Mouse (Mus musculus) T-cell, adult 2 months (primary cell): ENCODE data around the gene Rpa1.

Source experiments
- DNase-seq: peaks from one replicate; pipeline ENCODE4 v3.0.0; 2022; ENCODE audit warnings: low spot score

The Rpa1 gene

DNA sequence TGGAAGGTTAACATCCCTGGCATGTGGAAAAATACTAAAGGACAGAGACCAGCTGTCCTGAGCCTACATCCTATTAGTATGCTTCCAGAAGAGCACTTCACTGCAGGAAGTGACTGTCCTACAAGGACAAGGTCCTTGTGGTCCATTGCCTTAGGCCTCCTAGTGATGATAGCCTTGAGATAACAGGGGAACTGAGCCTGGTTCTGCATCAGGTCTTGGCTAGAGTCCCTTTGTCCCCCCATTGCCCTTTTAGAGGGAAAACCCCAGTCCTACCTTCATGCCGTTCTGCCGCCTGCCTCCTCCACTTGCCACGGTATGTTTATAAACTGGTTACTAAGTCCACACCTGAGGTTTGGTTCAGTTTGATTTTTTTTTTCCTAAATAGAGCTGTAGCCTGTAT lies 85.9 kb downstream of the Rpa1 start:
- no peak for DNase-seq

DNA sequence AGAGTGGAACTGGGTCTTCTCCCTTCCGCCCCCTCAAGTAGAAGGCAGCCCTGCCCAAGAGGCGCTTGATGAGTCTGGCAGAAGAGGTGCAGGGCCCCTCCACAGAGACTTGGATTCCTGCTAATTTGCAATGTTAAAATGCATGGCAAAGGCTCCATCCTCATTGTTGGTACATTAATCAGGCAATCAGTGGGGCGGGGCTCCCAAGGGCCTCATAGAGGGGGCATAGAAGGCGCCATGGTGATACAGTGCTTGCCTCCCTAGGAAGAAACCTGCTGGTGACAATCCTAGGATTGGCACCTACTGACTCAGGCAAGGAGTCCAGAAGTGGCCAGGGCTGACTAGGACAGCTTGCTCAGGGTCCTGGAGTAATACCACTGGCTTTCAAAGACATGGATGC lies 86.4 kb downstream of the Rpa1 start:
- DNase-seq, result no peak

DNA sequence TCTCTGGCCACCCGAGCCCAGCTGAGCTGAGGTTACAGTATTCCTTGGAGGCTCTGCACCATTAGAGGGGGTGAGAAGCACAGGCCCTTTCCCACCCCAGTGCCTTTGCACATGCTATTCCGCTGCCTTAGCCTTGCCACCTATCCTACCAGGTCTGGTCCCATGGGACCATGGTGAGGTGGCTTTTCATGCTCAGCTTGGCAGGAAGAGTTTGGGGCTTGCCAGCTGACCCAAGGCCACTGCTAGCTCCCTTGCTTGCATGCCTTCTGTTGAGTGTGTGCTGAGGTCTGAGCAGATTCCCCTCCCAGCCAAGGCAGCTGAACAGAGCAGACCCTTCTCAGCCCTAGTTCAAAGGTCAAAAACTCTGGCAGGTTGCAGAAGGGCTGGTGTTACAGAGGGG lies 87.1 kb downstream of the Rpa1 start:
- DNase-seq, result no peak

DNA sequence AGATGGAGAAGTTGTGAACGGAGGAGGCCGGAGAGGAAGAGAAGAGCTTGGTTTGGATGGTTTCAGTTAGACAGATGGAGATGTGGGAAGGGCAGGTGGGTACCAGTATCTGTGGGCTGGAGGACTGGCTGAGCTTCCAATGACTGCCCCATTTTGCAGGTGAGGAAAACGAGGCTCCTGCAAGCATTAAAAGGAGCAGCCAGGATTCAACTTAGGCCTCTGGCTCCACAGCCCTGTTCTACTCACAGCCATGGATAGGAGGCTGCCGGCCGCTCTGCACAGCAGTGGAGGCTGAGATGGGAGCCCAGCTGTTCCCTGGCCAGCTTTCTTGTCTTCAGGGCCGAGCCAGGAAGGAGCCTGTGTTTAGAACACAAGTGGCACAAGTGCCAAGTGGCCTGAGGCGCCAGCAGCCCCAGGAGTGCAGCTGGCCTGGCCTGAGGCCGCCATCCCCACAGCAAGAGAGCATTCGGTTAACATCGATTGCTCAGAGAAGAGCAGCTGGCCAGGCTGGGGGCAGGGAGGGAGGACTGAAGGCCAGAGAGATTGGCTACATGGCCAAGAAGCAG lies 88.0 kb downstream of the Rpa1 start:
- DNase-seq, result no peak

DNA sequence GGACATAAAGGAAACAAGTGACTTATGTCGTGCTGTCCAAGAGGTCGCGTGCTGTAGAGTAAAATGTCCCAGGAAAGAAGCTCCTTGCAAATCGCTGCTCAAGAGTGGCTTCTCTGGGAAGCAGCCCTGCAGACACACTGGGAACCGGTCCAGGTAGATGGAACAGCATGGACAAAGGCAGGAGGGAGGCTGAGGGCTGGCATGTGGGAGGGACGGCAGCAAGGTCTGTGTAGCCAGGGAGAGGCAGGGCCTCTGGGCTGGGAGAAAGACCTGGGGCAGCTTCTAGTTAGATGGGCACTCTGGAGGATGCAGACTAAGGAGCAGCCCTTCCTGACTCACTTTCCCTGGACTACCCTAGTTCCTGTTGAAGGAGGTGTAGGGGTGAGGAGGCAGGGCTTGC lies 88.7 kb downstream of the Rpa1 start:
- no peak for DNase-seq

DNA sequence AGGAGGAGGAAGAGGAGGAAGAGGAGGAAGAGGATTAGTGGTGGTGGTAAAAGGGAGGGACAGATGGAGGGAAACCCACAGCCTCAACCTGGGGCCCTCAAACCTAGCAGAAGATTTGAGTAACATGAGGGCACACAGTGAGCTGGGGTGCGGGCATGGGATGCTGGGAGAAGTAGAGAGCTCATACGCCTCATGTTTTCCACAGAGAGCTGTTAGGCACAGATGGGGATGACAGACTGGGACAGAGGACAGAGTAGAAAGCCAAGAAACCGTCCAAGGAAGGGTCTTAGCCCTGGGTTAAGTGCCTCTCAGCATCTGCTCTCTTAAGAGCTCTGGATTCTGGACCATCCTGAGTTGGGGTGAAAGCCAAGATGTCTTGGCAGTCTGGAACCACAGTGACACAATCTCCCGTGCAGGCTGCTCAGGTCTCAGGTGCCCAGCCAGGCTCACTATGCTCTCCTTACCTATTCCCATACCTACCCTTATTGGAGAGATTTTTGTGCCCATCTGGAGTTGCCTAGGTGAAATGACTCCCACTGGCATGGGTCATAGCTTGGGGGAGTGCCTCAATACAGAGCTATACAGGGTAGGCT lies 91.0 kb downstream of the Rpa1 start:
- no peak for DNase-seq

DNA sequence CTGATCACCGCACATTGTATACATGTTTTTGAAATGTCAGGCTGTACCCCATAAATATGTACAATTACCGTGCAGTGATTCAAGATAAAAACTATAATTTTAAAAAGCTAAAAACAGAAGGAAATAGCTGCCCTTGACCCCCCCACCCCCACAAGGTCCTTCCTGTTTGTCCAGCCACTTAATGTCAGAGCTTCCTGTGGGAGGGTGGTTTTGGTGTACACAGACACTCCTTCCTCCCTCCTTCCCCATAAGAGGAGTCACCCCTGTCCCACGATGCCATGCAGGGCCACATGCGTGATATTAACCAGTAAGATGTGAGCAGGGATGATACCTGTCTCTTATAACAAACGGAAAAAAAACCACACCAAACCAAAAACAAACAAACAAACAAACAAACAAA lies 92.8 kb downstream of the Rpa1 start:
- no peak for DNase-seq

DNA sequence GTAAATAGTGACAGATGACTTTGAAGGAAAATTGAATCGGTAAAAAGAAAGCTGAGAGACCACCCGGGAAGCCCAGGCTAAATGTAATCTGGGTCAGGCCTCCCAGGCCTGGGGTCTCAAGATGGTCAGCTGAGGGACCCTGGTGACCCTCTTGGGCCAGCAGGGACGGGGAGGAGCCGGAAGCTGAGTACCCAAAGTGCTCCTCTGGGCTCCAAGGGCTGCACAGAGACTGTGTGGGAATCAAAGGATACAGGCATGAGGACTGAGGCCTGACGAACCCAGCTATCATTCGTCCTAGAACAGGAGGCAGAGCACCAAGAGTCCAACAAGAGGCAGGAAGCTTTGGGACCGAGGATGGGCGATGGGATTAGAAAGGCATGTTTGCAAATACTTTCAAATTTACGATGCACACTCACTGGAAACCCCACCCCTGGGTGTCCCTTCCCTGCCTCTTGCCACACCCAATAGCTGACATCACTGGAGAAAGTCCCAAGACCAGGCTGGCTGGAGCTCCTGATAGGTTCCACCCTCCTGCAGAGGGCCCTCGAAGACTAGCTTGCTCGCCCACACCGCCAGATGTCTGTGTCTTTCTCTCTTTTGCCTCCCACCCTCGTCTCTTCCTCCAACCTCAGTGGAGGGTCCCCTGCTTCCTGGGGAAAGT lies 93.7 kb downstream of the Rpa1 start:
- DNase-seq, result peak; percentile 45

DNA sequence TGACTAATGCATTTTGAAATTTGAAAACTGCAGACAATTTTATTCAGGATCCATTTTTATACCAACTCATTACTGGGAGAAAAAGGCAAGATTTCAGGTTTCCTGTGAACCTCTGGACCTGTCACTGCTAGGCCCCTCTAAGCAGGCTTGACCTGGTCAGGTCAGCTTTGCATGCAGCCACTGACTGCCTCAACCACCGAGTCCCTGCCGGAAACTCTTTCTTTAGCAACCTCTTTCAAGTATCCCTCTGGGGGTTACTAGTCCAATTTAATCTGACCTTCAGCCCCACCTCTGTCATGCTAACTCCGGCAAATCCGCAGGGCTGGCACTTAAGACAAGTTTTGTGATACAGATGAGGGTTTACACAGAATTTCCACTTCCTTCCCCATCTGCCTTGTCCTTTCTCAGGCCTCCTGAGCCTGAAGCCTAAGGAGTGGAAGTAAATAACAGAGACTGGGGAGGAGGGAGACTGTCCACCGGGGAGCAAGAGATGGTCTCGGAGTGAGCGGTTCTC lies 96.5 kb downstream of the Rpa1 start:
- DNase-seq, result no peak

DNA sequence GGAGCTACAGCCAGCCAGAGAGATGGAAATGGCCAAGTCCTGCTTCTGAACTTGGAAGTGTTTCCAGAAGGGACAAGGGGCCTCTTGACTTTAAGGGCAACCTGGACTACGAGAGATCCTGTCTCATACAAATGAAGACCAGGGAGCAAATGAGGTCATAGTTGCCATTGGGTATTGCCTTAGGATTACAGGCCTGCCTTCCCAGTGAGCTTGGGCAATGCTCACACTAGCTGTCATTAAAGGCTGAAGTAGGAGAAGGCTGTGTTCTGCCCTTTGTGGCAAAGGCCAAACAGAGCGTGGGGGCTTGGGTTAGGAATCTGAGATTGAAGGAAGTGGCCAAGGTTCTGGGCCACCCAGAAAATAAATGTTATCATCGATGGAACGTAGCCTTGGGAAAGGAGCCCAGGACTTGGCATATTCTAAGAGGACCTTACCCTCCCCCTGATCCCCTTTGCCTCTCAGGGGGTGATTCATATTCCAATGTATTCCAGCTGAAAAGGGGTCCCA lies 97.1 kb downstream of the Rpa1 start:
- DNase-seq, result no peak

DNA sequence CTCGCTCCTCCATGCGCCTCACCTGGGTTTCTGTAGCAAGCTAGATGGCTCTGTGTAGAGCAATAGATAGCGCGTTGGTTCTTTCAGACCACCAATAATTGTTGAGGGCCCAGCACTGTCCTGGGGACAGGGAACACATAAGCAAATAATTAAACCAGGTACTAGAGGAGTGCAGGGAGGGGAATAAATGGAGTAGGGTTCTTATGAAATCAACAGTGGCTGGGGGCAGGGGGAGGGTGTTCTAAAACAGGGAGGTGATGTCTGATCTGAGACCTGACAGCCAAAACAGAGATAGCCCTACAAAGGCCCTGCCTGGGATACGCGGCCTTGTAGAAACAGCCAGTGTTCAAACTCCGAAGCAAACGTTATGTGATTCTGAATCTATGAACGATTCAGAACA lies 98.5 kb downstream of the Rpa1 start:
- no peak for DNase-seq
